Comparison of ENCODE assay signal across 20 mouse cellular contexts in the genomic region with DNA sequence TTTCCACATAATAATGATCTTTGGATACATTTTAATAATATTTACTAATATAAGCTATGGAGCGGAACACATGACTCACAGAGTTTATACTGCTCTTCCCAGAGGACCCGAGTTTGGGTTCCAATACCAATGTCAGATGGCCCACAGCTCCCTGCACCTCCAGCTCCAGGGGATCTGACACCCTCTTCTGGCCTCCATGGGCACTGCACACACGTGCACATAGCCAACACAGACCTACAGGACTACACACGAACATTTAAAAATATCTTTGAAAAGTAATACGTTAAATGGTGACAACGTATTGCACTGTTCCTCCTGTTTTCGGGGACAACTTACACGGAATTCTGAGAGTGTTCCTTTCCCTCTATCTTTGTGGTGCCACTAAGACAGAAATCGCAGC.
A peak's percentile ranks its signal among the peaks of the same experiment; 100 is the strongest.
DNase-seq lines count a peak whose midpoint lies in the region; ATAC-seq and TF ChIP-seq lines count a peak whose summit lies in the region.
"Had no signal": no experiment of that assay in that cellular context is flagged by ENCODE, and none has a peak within 500 bp of the region (broad histone marks: within the 10 kb centered on the region; RNA-seq: fewer than 3 reads in every experiment).

No protein-coding gene starts in this region.

- no peaks in the 10 kb centered on the region for H3K27me3 ChIP-seq in hindbrain, postnatal 0 days (ENCODE audit: insufficient read depth, low read length)
- H3K27me3 ChIP-seq in hindbrain, embryonic 11.5 days (ENCODE audit: control insufficient read depth, insufficient read depth, low read length): no peaks in the 10 kb centered on the region
- H3K27me3 ChIP-seq in lung, embryonic 14.5 days (ENCODE audit: insufficient read depth, low read length): no peaks in the 10 kb centered on the region
- no peaks in the 10 kb centered on the region for H3K27me3 ChIP-seq in stomach, postnatal 0 days (ENCODE audit: control insufficient read depth, insufficient read depth, low read length)
- H3K27me3 ChIP-seq: kidney, embryonic 15.5 days; limb, embryonic 15.5 days had no signal

- no peaks in the 10 kb centered on the region for H3K9me3 ChIP-seq in hindbrain, postnatal 0 days (ENCODE audit: low read length)
- no peaks in the 10 kb centered on the region for H3K9me3 ChIP-seq in hindbrain, embryonic 11.5 days (ENCODE audit: control insufficient read depth, low read length)
- no peaks in the 10 kb centered on the region for H3K9me3 ChIP-seq in lung, embryonic 14.5 days (ENCODE audit: low read depth, low read length)
- H3K9me3 ChIP-seq in stomach, postnatal 0 days (ENCODE audit: control insufficient read depth, low read length): no peaks in the 10 kb centered on the region
- H3K9me3 ChIP-seq: kidney, embryonic 15.5 days; limb, embryonic 15.5 days; midbrain, embryonic 10.5 days had no signal

- no peak overlapping the region for H3K4me2 ChIP-seq in hindbrain, postnatal 0 days (ENCODE audit: low read depth, low read length)
- H3K4me2 ChIP-seq in hindbrain, embryonic 11.5 days (replicated peaks; ENCODE audit: low read depth, low read length): no peak overlapping the region
- no peak overlapping the region for H3K4me2 ChIP-seq in lung, embryonic 14.5 days
- no peak overlapping the region for H3K4me2 ChIP-seq in stomach, postnatal 0 days (replicated peaks; ENCODE audit: low read depth)
- H3K4me2 ChIP-seq: heart, embryonic 11.5 days; kidney, embryonic 15.5 days; limb, embryonic 15.5 days had no signal

- 0 out of 2 replicates have a peak, but pooled peaks have one; percentile 10 for TF ChIP-seq CTCF in hindbrain, postnatal 0 days (IDR thresholded peaks at IDR 0.05; ENCODE audit: low read depth)
- TF ChIP-seq CTCF in lung, embryonic 14.5 days (IDR thresholded peaks at IDR 0.05; ENCODE audit: low read depth): peak; percentile 8; the same call in 1 of the 2 replicates
- TF ChIP-seq CTCF in stomach, postnatal 0 days (IDR thresholded peaks at IDR 0.05; ENCODE audit: low read depth): peak; percentile 21; the same call in 1 of the 2 replicates

- WGBS in hindbrain, postnatal 0 days: 93% methylated on average over 9 of the region's 9 CpGs
- 92% methylated on average over 9 of the region's 9 CpGs for WGBS in hindbrain, embryonic 11.5 days
- 87% methylated on average over 9 of the region's 9 CpGs for WGBS in lung, embryonic 14.5 days
- 90% methylated on average over 9 of the region's 9 CpGs for WGBS in stomach, postnatal 0 days

- no peak for DNase-seq in hindbrain, postnatal 0 days (ENCODE audit: low spot score)
- no peak for DNase-seq in hindbrain, embryonic 11.5 days (ENCODE audit: low spot score)
- no peak for DNase-seq in lung, embryonic 14.5 days
- no peak for DNase-seq in lung, postnatal 36 days
- DNase-seq in ES-CJ7 (ENCODE audit: low read depth, low spot score): peak; percentile 40
- no peak for DNase-seq in stomach, postnatal 0 days (ENCODE audit: low spot score)
- no peak for DNase-seq in adrenal gland, adult 18-20 months (ENCODE audit: low spot score in 2 of 2)
- DNase-seq: adrenal gland, postnatal 36 days; cerebellum, adult 9-10 months; gastrocnemius, postnatal 10 days; left cerebral cortex, postnatal 4 days; right cerebral cortex, postnatal 25 days; spleen, adult 18-20 months had no signal

- no peak overlapping the region for H3K27ac ChIP-seq in hindbrain, postnatal 0 days
- no peak overlapping the region for H3K27ac ChIP-seq in hindbrain, embryonic 11.5 days (ENCODE audit: low read depth, low read length)
- no peak overlapping the region for H3K27ac ChIP-seq in lung, embryonic 14.5 days (ENCODE audit: low read depth)
- H3K27ac ChIP-seq in stomach, postnatal 0 days (replicated peaks): no peak overlapping the region
- H3K27ac ChIP-seq: kidney, embryonic 15.5 days; limb, embryonic 15.5 days; midbrain, embryonic 10.5 days had no signal

- no peak overlapping the region for H3K9ac ChIP-seq in hindbrain, postnatal 0 days (replicated peaks; ENCODE audit: low read length)
- no peak overlapping the region for H3K9ac ChIP-seq in hindbrain, embryonic 11.5 days (ENCODE audit: low read depth, low read length)
- no peak overlapping the region for H3K9ac ChIP-seq in lung, embryonic 14.5 days
- H3K9ac ChIP-seq in stomach, postnatal 0 days (ENCODE audit: low read length): no peak overlapping the region
- H3K9ac ChIP-seq: kidney, embryonic 15.5 days; limb, embryonic 15.5 days had no signal

- no peak for ATAC-seq in hindbrain, postnatal 0 days
- no peak for ATAC-seq in hindbrain, embryonic 11.5 days (ENCODE audit: low FRiP score)
- ATAC-seq in lung, embryonic 14.5 days (ENCODE audit: insufficient read depth): no peak
- no peak for ATAC-seq in stomach, postnatal 0 days (ENCODE audit: low FRiP score, low TSS enrichment)
- ATAC-seq: forebrain, embryonic 14.5 days; hindbrain, embryonic 16.5 days; intestine, postnatal 0 days had no signal

- H3K4me3 ChIP-seq in hindbrain, postnatal 0 days (ENCODE audit: low read length): no peak overlapping the region
- H3K4me3 ChIP-seq in hindbrain, embryonic 11.5 days (ENCODE audit: low read depth, low read length): no peak overlapping the region
- H3K4me3 ChIP-seq in lung, embryonic 14.5 days (ENCODE audit: low read depth, low read length): no peak overlapping the region
- H3K4me3 ChIP-seq in stomach, postnatal 0 days (ENCODE audit: low read depth, low read length): no peak overlapping the region
- H3K4me3 ChIP-seq: kidney, embryonic 15.5 days; limb, embryonic 15.5 days; midbrain, embryonic 10.5 days had no signal

- H3K4me1 ChIP-seq in hindbrain, postnatal 0 days (ENCODE audit: insufficient read depth, low read length): no peaks in the 10 kb centered on the region
- no peaks in the 10 kb centered on the region for H3K4me1 ChIP-seq in hindbrain, embryonic 11.5 days (replicated peaks; ENCODE audit: control insufficient read depth, insufficient read depth, low read length)
- H3K4me1 ChIP-seq in lung, embryonic 14.5 days (ENCODE audit: insufficient read depth): no peaks in the 10 kb centered on the region
- H3K4me1 ChIP-seq in stomach, postnatal 0 days (replicated peaks; ENCODE audit: control insufficient read depth, insufficient read depth): no peaks in the 10 kb centered on the region
- H3K4me1 ChIP-seq: kidney, embryonic 15.5 days; limb, embryonic 15.5 days had no signal

- H3K36me3 ChIP-seq in hindbrain, postnatal 0 days (ENCODE audit: insufficient read depth, low read length): no peaks in the 10 kb centered on the region
- no peaks in the 10 kb centered on the region for H3K36me3 ChIP-seq in hindbrain, embryonic 11.5 days (ENCODE audit: control insufficient read depth, insufficient read depth, low read length)
- no peaks in the 10 kb centered on the region for H3K36me3 ChIP-seq in lung, embryonic 14.5 days (ENCODE audit: insufficient read depth)
- H3K36me3 ChIP-seq in stomach, postnatal 0 days (ENCODE audit: control insufficient read depth, insufficient read depth, low read length): no peaks in the 10 kb centered on the region
- H3K36me3 ChIP-seq: kidney, embryonic 15.5 days; limb, embryonic 15.5 days; midbrain, embryonic 10.5 days had no signal

- no peak for TF ChIP-seq EP300 in stomach, postnatal 0 days (optimal IDR thresholded peaks at IDR 0.05)
